Mouse (Mus musculus) hindlimb bud, embryonic 11.5 days (tissue): Measurements from ENCODE around the gene Spg21.

ENCODE experiments used
- DNase-seq: peaks from one replicate; pipeline ENCODE4 v3.0.0-alpha.2; 2012; ENCODE audit warnings: low read depth, low spot score; ENCODE audit errors: extremely low spot score

Spg21 gene

GRCm38 (mm10) chr9:65534111-65534510 is 73.4 kb downstream of the Spg21 start:
- no peak for DNase-seq

DNA sequence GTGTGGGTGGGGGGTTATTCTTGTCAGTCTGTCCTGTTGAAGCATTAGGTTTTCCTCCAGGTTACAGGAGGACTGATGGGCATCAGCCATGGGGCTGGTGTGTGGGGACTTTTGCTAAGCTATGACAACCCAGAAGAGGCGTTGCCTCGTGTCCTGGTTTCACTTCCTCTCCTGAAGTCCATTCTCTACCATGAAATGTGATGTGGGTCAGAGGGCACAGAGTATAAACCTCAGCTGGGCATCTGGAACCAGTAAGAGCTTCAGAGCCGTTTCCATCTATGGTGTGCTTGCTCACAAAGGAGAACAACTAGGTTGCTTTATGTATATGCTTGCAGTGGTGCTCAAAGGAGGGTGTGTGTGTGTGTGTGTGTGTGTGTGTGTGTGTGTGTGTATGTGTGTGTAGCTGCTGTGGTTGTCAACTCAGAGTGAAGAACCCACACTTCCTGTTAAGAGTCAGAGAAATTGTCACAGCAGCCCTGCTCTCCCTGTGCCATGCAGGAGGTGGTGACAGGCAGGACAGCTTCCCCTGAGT is 74.5 kb downstream of the Spg21 start:
- no peak for DNase-seq

- DNase-seq: no peak
These were observed 75.2 kb downstream of the Spg21 start for GRCm38 (mm10) chr9:65535789-65536469.

DNA sequence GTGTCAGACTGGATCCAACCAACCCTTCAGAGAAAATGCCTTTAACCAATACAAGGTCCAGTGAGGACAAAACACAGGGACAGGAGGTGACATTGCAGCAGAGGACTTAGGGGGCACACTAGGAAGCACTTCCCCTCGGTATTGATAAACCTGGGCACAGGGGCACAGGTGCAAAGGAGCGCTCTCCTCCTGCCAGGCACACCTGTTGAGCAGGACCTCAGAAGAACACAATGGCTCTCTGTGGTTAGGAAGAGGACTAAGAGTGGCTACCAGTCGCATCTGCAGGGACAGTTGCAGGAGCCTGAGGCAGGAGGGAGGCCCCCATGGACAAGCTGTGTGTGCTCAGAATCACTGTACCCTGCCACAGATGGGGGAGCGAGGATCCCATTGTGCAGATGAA is 75.7 kb downstream of the Spg21 start:
- DNase-seq: no peak
